Mouse (Mus musculus) ES-Bruce4 (cell line): ENCODE measurements around the gene Ppp2r5b.

ENCODE experiments used
- CTCF ChIP-seq: IDR thresholded peaks from one replicate; pipeline ENCODE4 v1.8.1; 2011; ENCODE audit warnings: low read depth, low read length
- EP300 ChIP-seq: IDR thresholded peaks from 2 replicates; pipeline ENCODE4 v1.6.1; 2011; ENCODE audit warnings: low read depth, low read length; ENCODE audit not compliant: insufficient read depth

DNA sequence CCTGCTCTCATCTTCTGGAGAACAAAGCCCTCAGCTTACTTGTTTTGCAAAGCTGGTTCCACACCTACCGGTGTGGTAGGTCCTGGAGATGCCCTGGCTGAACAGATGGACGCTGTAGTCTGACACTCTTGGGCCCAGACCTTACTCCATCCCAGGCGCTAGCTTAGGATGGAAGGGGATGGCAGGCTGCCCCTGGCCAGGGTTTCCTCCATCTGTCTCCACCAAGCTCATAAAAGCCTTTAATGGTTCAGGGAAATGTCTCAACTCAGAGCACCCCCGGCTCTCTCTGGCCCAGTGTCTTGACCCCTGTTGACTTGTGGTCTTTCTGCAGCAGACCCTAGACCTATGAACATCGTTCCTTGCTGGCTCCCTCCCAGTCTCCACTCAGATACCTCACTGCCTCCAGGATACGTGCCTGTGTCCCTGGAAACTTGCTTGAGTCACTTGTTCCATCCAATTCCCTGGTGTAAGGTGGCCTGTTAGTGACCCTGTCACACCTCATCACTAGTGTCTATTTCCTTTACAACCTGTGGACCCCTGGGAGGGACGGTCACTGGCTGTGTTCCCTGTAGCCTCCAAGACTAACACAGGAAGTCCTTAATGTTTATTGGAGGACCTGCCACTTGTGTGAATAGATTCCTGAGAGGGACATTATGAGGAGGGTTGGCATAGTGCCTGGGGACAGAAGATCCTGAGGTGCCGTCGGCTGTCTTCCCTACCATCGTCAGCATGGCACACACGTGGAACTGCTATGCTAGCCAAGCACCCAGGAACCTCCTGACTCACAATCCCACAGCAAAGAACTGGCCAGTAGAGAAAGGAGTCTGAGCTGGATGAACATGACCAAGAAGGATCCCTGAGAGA, 31.9 kb upstream of the Ppp2r5b start:
- TF ChIP-seq CTCF (no peak), EP300 (no peak)
